Mouse (Mus musculus) urinary bladder, postnatal 0 days (tissue): ENCODE data around the gene Car5a. TPM values are rescaled to one million over a fixed set of nuclear protein-coding genes. Genes with fewer than 3 reads are reported as not detected.

Experiments used
- microRNA-seq: library from miRNA; unstranded; fragments of <30 nt; microRNA quantifications from one replicate; pipeline ENCODE4, GENCODE M21; 2016
- polyA plus RNA-seq: library from polyadenylated mRNA; unstranded; fragments of >200 nt; fragmentation: Nextera tagmentation; extraction: Ambion mirVana; gene quantifications from 2 replicates; pipeline ENCODE4 v1.2.1, GENCODE M21; 2015

Gene Car5a
- 0.10 and 0.25 TPM in 2 replicates for polyA plus RNA-seq

DNA sequence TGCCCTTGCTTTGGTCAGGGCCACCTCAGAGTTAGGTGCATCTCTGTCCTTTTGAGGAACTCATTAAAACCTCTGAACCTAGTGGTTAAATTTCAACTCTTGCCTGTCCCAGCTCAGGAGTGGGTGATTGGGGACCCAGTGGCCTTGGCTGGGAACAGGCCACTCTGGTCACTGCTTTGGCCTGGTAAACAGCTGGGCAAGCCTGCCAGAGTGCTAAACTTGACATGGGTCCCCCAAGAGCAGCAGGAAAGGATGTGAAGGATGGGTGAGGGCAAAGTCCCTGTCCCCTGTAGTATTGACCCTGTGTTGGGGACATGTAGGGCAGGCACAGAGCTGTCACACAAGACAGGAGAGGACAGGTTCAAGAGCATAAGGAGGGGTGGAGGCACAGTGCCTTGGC is at the start of gene Car5a:
Gene Car5a, minus strand, starts transcription at position 74 of the 400 bp plus-strand sequence.

GRCm38 (mm10) chr8:121949222-121949800 is 4.6 kb upstream of the Car5a start, which contains the start of gene Banp:
Gene Banp, plus strand, starts transcription at chr8:121949750.

DNA sequence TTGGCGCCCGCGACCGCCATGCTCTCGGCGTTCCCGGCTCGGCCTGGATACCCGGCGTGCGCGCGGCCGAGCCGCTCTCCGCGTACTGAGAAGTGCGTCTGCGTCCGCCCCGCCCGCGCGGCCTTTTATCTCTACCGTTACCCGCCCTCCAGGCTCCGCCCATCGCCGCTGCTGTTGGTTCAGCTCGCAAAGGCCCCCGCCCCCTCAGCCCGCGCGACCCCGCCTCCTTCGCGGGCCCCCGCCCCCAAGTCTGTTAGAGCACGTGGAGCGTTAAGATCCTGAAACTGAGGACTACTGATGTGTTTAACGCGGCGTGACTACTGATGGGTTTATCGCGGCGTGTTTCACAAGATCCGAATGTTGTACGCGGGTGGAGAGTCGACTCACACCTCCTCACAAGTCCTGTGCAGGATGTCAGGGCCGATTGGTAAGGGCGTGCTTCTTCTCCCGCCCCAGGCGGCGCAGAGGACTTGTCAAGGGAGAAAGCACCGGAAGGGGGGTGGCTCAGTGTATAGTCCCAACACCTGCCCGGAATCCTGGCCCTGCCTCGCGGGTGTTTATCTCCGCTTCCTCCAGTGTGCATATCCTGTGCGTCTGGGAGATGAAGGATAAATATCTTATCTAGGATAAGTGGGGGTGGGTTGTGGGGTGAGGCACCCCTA is 37.0 kb downstream of the Car5a start, which contains the start of gene Slc7a5:
Gene Slc7a5, minus strand, starts transcription at position 108 of the 662 bp plus-strand sequence.

Small RNAs within 50 kb of the gene (microRNA-seq; reads per million reads assigned to microRNA genes)
- gene Mir7237: not detected

Other genes with a start within 250 kb of the Car5a start
- gene Jph3, start 215.3 kb downstream of the Car5a start, polyA plus RNA-seq: 0.18 and 0.25 TPM in 2 replicates
- 15.7 and 15.9 TPM in 2 replicates for gene Klhdc4, start 115.3 kb downstream of the Car5a start, polyA plus RNA-seq
- gene Slc7a5, start 37.2 kb downstream of the Car5a start, polyA plus RNA-seq: 17.8 and 19.1 TPM in 2 replicates
- gene Banp, start 4.8 kb upstream of the Car5a start, polyA plus RNA-seq: 13.5 and 14.5 TPM in 2 replicates